Mouse (Mus musculus): ENCODE data around the gene Vmn1r148. TPM values are rescaled to one million over a fixed set of nuclear protein-coding genes. Genes with fewer than 3 reads are reported as not detected.
"Not testable (repeated sequence)": the region's sequence is repeated elsewhere in the genome, so short reads cannot be mapped to it uniquely, and the experiment has no call there.

Vmn1r148 gene
- polyA plus RNA-seq (2015; fragmentation: Nextera tagmentation; extraction: Ambion mirVana) = not detected in 2 replicates

GRCm38 (mm10) chr7:22413283-22413682, at the start of gene Vmn1r148:
Gene Vmn1r148 (plus strand): TSS chr7:22413583.
- not testable (repeated sequence) for DNase-seq (ENCODE audit: low spot score)

DNA sequence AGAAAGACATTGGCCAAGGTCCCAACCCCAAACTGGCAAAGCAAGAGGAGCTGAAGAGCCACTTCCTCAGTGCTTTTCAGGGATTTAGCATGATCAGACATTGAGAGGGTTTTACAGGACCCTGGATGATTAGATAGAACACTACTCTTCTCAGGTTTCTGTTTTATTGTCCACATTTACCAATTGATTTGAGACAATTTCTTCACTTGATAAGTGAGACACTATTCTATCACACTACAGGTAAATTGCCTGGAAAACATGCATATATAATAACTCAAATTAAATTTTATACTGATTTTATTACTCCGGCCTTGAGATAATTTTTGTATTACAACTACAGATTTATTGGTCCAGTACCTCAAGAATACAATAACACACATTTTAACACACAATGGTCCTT, 42.4 kb upstream of the Vmn1r148 start, which contains the start of gene Gm8660:
Gene Gm8660, minus strand, starts transcription at position 101 of the 400 bp plus-strand sequence.
- not testable (repeated sequence) for DNase-seq (ENCODE audit: low spot score)

GRCm38 (mm10) chr7:22438129-22438528, 24.7 kb downstream of the Vmn1r148 start, which contains the start of gene Vmn1r149:
Gene Vmn1r149 (minus strand): TSS chr7:22438229.
- DNase-seq (ENCODE audit: low spot score) = not testable (repeated sequence)

DNA sequence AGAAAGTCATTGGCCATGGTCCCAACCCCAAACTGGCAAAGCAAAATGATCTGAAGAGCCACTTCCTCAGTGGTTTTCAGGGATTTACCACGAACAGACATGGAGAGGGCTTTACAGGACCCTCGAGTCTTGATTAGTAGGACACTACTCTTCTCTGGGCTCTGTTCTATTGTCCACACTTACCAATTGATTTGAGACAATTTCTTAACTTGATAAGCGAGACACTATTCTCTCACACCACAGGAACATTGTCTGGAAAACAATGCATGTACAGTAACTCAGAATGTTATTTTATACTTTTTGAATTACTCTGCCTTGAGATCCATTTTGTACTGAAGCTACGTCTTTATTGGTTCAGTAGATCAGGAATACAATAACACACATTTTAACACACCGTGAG, 50.6 kb downstream of the Vmn1r148 start, which contains the start of gene Gm10665:
Gene Gm10665, minus strand, starts transcription at position 101 of the 400 bp plus-strand sequence.
- not testable (repeated sequence) for DNase-seq (ENCODE audit: low spot score)

Other genes with a start within 250 kb of the Vmn1r148 start
- gene Vmn1r142, start 249.5 kb upstream of the Vmn1r148 start, polyA plus RNA-seq (2015; fragmentation: Nextera tagmentation; extraction: Ambion mirVana) = not detected in 2 replicates
- not detected in 2 replicates for gene Vmn1r143, start 224.2 kb upstream of the Vmn1r148 start, polyA plus RNA-seq (2015; fragmentation: Nextera tagmentation; extraction: Ambion mirVana)
- gene Gm8653, start 212.3 kb upstream of the Vmn1r148 start, polyA plus RNA-seq (2015; fragmentation: Nextera tagmentation; extraction: Ambion mirVana) = not detected in 2 replicates
- gene Gm8453, start 184.1 kb upstream of the Vmn1r148 start, polyA plus RNA-seq (2015; fragmentation: Nextera tagmentation; extraction: Ambion mirVana) = not detected in 2 replicates
- not detected in 2 replicates for gene Gm4187, start 83.9 kb upstream of the Vmn1r148 start, polyA plus RNA-seq (2015; fragmentation: Nextera tagmentation; extraction: Ambion mirVana)
- not detected in 2 replicates for gene Gm8660, start 42.5 kb upstream of the Vmn1r148 start, polyA plus RNA-seq (2015; fragmentation: Nextera tagmentation; extraction: Ambion mirVana)
- gene Vmn1r149, start 24.6 kb downstream of the Vmn1r148 start, polyA plus RNA-seq (2015; fragmentation: Nextera tagmentation; extraction: Ambion mirVana) = not detected in 2 replicates
- gene Gm10665, start 50.5 kb downstream of the Vmn1r148 start, polyA plus RNA-seq (2015; fragmentation: Nextera tagmentation; extraction: Ambion mirVana) = not detected in 2 replicates
- not detected in 2 replicates for gene Vmn1r151, start 86.1 kb downstream of the Vmn1r148 start, polyA plus RNA-seq (2015; fragmentation: Nextera tagmentation; extraction: Ambion mirVana)
- not detected in 2 replicates for gene Vmn1r152, start 109.4 kb downstream of the Vmn1r148 start, polyA plus RNA-seq (2015; fragmentation: Nextera tagmentation; extraction: Ambion mirVana)
- not detected in 2 replicates for gene Gm8677, start 121.3 kb downstream of the Vmn1r148 start, polyA plus RNA-seq (2015; fragmentation: Nextera tagmentation; extraction: Ambion mirVana)
- gene Gm4201, start 151.8 kb downstream of the Vmn1r148 start, polyA plus RNA-seq (2015; fragmentation: Nextera tagmentation; extraction: Ambion mirVana) = not detected in 2 replicates
- gene Gm4565, start 174.5 kb downstream of the Vmn1r148 start, polyA plus RNA-seq (2015; fragmentation: Nextera tagmentation; extraction: Ambion mirVana) = not detected in 2 replicates
- gene Vmn1r155, start 244.4 kb downstream of the Vmn1r148 start, polyA plus RNA-seq (2015; fragmentation: Nextera tagmentation; extraction: Ambion mirVana) = not detected in 2 replicates

Measured in thymus, postnatal 0 days (tissue).